15 mouse cellular contexts compared by ENCODE assay signal in genomic region chr14:79712550-79713262, GRCm38 (mm10). TPM values are rescaled to one million over a fixed set of nuclear protein-coding genes. Genes with fewer than 3 reads are reported as not detected.
"Had no signal": no experiment of that assay in that cellular context is flagged by ENCODE, and none has a peak within 500 bp of the region (broad histone marks: within the 10 kb centered on the region; RNA-seq: fewer than 3 reads in every experiment).

No protein-coding gene starts in this region.

- H3K27me3 ChIP-seq: limb, embryonic 15.5 days; liver, embryonic 12.5 days; megakaryocyte, embryonic 14.5 days; midbrain, embryonic 15.5 days had no signal

- H3K4me1 ChIP-seq: limb, embryonic 15.5 days; liver, embryonic 12.5 days; megakaryocyte, embryonic 14.5 days had no signal

- H3K27ac ChIP-seq: kidney, embryonic 15.5 days; limb, embryonic 15.5 days; liver, embryonic 12.5 days; macrophage; midbrain, embryonic 15.5 days; stomach, postnatal 0 days had no signal

- H3K9me3 ChIP-seq: kidney, embryonic 15.5 days; limb, embryonic 15.5 days; liver, embryonic 12.5 days; megakaryocyte, embryonic 14.5 days; midbrain, embryonic 15.5 days had no signal

- H3K4me3 ChIP-seq: kidney, embryonic 15.5 days; limb, embryonic 15.5 days; liver, embryonic 12.5 days; megakaryocyte, embryonic 14.5 days; midbrain, embryonic 15.5 days had no signal

- H3K9ac ChIP-seq: kidney, embryonic 15.5 days; limb, embryonic 15.5 days; liver, embryonic 12.5 days; lung, embryonic 14.5 days; midbrain, embryonic 15.5 days had no signal

- ATAC-seq: liver, embryonic 12.5 days; midbrain, embryonic 15.5 days had no signal

- H3K4me2 ChIP-seq: kidney, embryonic 15.5 days; limb, embryonic 15.5 days; liver, embryonic 12.5 days; lung, embryonic 14.5 days; midbrain, embryonic 11.5 days; midbrain, embryonic 15.5 days had no signal

- DNase-seq: kidney, postnatal 14 days; layer of hippocampus, postnatal 36 days; lung, embryonic 14.5 days; lung, postnatal 10 days; right cerebral cortex, postnatal 14 days; thymus, postnatal 14 days had no signal

- H3K36me3 ChIP-seq: kidney, embryonic 15.5 days; limb, embryonic 15.5 days; liver, embryonic 12.5 days; midbrain, embryonic 15.5 days had no signal

RNA-seq across cellular contexts. Expression of gene Cnmd, which starts 50.7 kb away (rescaled TPM):
- polyA plus RNA-seq: liver, embryonic 12.5 days; macrophage had no signal

RNA-seq across cellular contexts. Expression of gene Pcdh8, which starts 58.4 kb away (rescaled TPM):
- polyA plus RNA-seq: liver, embryonic 12.5 days; liver, embryonic 16.5 days; macrophage had no signal
